Mouse (Mus musculus): ENCODE measurements at regions not wholly inside any gene's neighbourhood (a gene's known extent, or its start where the extent isn't known, plus 50 kb on each side); places are given as distances from the start of the nearest gene placed in this dataset.

- no peak overlapping the region for H3K27ac ChIP-seq (ENCODE audit: insufficient read depth, low read depth)
- H3K9ac ChIP-seq (ENCODE audit: insufficient read depth, low read depth), result no peak overlapping the region
- no peaks in the 10 kb centered on the region for H3K27me3 ChIP-seq (replicated peaks)
- no peak overlapping the region for H3K4me2 ChIP-seq (ENCODE audit: insufficient read depth, low read depth, poor library complexity, severe bottlenecking)
- in situ Hi-C loops (cut with MboI; ENCODE audit: low pct_ligation_motif_present, low pct_unique_long_range_greater_than_20kb, low sequenced_read_pairs) (no loop called here), dilution Hi-C loops (cut with MboI; ENCODE audit: extremely low pct_ligation_motif_present, extremely low pct_unique_long_range_greater_than_20kb, low sequenced_read_pairs) (no loop called here)
- no peak overlapping the region for H3K4me3 ChIP-seq (replicated peaks in 1 of 3; ENCODE audit: low read depth in 2 of 3, low read length in 2 of 3, poor library complexity in 1 of 3)
- H3K4me1 ChIP-seq (ENCODE audit: control insufficient read depth in 1 of 2, insufficient read depth in 2 of 2), result peaks cover 0 to 5% of the 10 kb centered on the region in 2 experiments; a peak in 1 of 4 replicates
- H3K79me2 ChIP-seq (replicated peaks; ENCODE audit: control insufficient read depth, extremely low read depth, insufficient read depth, poor library complexity, severe bottlenecking), result no peaks in the 10 kb centered on the region
- H3K9me3 ChIP-seq (replicated peaks; ENCODE audit: low read length), result no peaks in the 10 kb centered on the region
- peak; percentile 12 for DNase-seq (ENCODE audit: extremely low read depth)
- no peak for TF ChIP-seq EP300 (IDR thresholded peaks at IDR 0.05; ENCODE audit: low read length)
- TF ChIP-seq UBTF (IDR thresholded peaks at IDR 0.05; ENCODE audit: low read depth, low read length), result no peak
- no peak for TF ChIP-seq USF1 (IDR thresholded peaks at IDR 0.05; ENCODE audit: low read depth, low read length)
- no peak; the same call in 1 of the 2 replicates for TF ChIP-seq IRF4 (IDR thresholded peaks at IDR 0.05; ENCODE audit: low read depth, low read length)
- TF ChIP-seq ZNF384 (IDR thresholded peaks at IDR 0.05; ENCODE audit: low read depth, low read length), result no peak
- TF ChIP-seq JUN (IDR thresholded peaks at IDR 0.05; ENCODE audit: insufficient read depth, low read depth, low read length), result no peak
- TF ChIP-seq TBP (conservative IDR thresholded peaks at IDR 0.05; ENCODE audit: low read depth, low read length), result no peak
- no peak for TF ChIP-seq E2F4 (IDR thresholded peaks at IDR 0.05; ENCODE audit: insufficient replicate concordance, low read depth, low read length)
- TF ChIP-seq ZC3H11A (IDR thresholded peaks at IDR 0.05; ENCODE audit: low read depth, low read length), result no peak; the same call in 1 of the 2 replicates
- TF ChIP-seq RCOR1 (conservative IDR thresholded peaks at IDR 0.05; ENCODE audit: low read depth, low read length), result no peak
- peak; percentile 63 for TF ChIP-seq RAD21 (IDR thresholded peaks at IDR 0.05; ENCODE audit: low read depth, low read length)
- peak; percentile 75 for TF ChIP-seq JUND (conservative IDR thresholded peaks at IDR 0.05; ENCODE audit: low read depth, low read length)
- TF ChIP-seq POLR2A (IDR thresholded peaks at IDR 0.05; ENCODE audit: low read depth, low read length), result no peak
- no peak for TF ChIP-seq KAT2A (IDR thresholded peaks at IDR 0.05; ENCODE audit: insufficient replicate concordance, low read length)
- no peak for TF ChIP-seq ETS1 (conservative IDR thresholded peaks at IDR 0.05; ENCODE audit: low read depth, low read length)
- TF ChIP-seq PAX5 (IDR thresholded peaks at IDR 0.05; ENCODE audit: low read length), result no peak
- no peak for TF ChIP-seq MAZ (IDR thresholded peaks at IDR 0.05; ENCODE audit: low read depth, low read length)
- TF ChIP-seq BHLHE40 (IDR thresholded peaks at IDR 0.05; ENCODE audit: low read depth, low read length), result no peak
- TF ChIP-seq ELF1 (IDR thresholded peaks at IDR 0.05; ENCODE audit: low read depth, low read length), result no peak
- TF ChIP-seq POLR2AphosphoS2 (IDR thresholded peaks at IDR 0.05; ENCODE audit: low read depth, low read length), result no peak
- TF ChIP-seq SMC3 (IDR thresholded peaks at IDR 0.05; ENCODE audit: low read depth, low read length), result peak; percentile 65
- no peak for TF ChIP-seq NELFE (IDR thresholded peaks at IDR 0.05; ENCODE audit: low read depth, low read length)
- TF ChIP-seq SIN3A (IDR thresholded peaks at IDR 0.05; ENCODE audit: low read length), result no peak
- TF ChIP-seq TCF12 (IDR thresholded peaks at IDR 0.05; ENCODE audit: low read depth, low read length), result no peak
- no peak for TF ChIP-seq CHD1 (IDR thresholded peaks at IDR 0.05; ENCODE audit: low read depth, low read length)
- TF ChIP-seq USF2 (conservative IDR thresholded peaks at IDR 0.05; ENCODE audit: low read depth, low read length), result no peak
- no peak for TF ChIP-seq ZKSCAN1 (IDR thresholded peaks at IDR 0.05; ENCODE audit: borderline replicate concordance, low read depth, low read length)
- no peak for TF ChIP-seq MXI1 (IDR thresholded peaks at IDR 0.05; ENCODE audit: low read depth, low read length)
- TF ChIP-seq MAX (IDR thresholded peaks at IDR 0.05; ENCODE audit: low read length), result no peak
- peak in 1 of 2 experiments; percentile 62; a peak in 2 of 4 replicates for TF ChIP-seq CTCF (conservative IDR thresholded peaks at IDR 0.05 in 1 of 2, IDR thresholded peaks at IDR 0.05 in 1 of 2; ENCODE audit: low read depth in 2 of 2, low read length in 2 of 2)
- TF ChIP-seq CHD2 (IDR thresholded peaks at IDR 0.05; ENCODE audit: low read length), result no peak
- no peak for TF ChIP-seq ZMIZ1 (IDR thresholded peaks at IDR 0.05; ENCODE audit: low read depth, low read length)
- no peak for TF ChIP-seq MAFK (IDR thresholded peaks at IDR 0.05; ENCODE audit: insufficient replicate concordance, low read length)
- TF ChIP-seq NRF1 (IDR thresholded peaks at IDR 0.05; ENCODE audit: low read depth, low read length), result no peak
- no peaks in the 10 kb centered on the region for H3K36me3 ChIP-seq (replicated peaks in 1 of 2; ENCODE audit: control insufficient read depth in 1 of 2, insufficient read depth in 1 of 2, low read length in 1 of 2)
Measured at GRCm38 (mm10) chr13:71239782-71240181, 398.2 kb upstream of the Adamts16 start.

All from CH12.LX (cell line).